Mouse (Mus musculus): ENCODE data around the gene Tspan31. TPM values are rescaled to one million over a fixed set of nuclear protein-coding genes. Genes with fewer than 3 reads are reported as not detected.
"Not testable (repeated sequence)": the region's sequence is repeated elsewhere in the genome, so short reads cannot be mapped to it uniquely, and the experiment has no call there.

Gene Tspan31
- total and polyA plus RNA-seq, 3 experiments: 57.2 to 63.1 TPM; not detected in 1

- not testable (repeated sequence) for H3K27ac ChIP-seq (ENCODE audit: control insufficient read depth, low read depth, low read length); H3K27me3 ChIP-seq (ENCODE audit: control insufficient read depth in 1 of 2, insufficient read depth in 2 of 2, low read length in 2 of 2); H3K9me3 ChIP-seq (replicated peaks; ENCODE audit: insufficient read depth, low read length); H3K4me3 ChIP-seq (ENCODE audit: control insufficient read depth in 1 of 2, insufficient read depth in 1 of 2, low read depth in 2 of 2, low read length in 2 of 2); H3K4me1 ChIP-seq (ENCODE audit: control insufficient read depth in 1 of 2, insufficient read depth in 2 of 2, low read length in 2 of 2); H3K36me3 ChIP-seq (ENCODE audit: control insufficient read depth in 1 of 2, insufficient read depth in 2 of 2, low read length in 2 of 2); H3K9ac ChIP-seq (ENCODE audit: control insufficient read depth, low read depth, low read length, poor library complexity, severe bottlenecking)
- H3K79me2 ChIP-seq (ENCODE audit: control insufficient read depth, insufficient read depth, low read length, poor library complexity): peaks cover 14% of the 10 kb centered on the region
- peak; percentile 35 for DNase-seq (ENCODE audit: low read depth, low spot score)
- TF ChIP-seq TBP (IDR thresholded peaks at IDR 0.05; ENCODE audit: low read depth, low read length): peak; percentile 90
These were observed 2.9 kb upstream of the Tspan31 start for GRCm38 (mm10) chr10:127072969-127073368.

DNA sequence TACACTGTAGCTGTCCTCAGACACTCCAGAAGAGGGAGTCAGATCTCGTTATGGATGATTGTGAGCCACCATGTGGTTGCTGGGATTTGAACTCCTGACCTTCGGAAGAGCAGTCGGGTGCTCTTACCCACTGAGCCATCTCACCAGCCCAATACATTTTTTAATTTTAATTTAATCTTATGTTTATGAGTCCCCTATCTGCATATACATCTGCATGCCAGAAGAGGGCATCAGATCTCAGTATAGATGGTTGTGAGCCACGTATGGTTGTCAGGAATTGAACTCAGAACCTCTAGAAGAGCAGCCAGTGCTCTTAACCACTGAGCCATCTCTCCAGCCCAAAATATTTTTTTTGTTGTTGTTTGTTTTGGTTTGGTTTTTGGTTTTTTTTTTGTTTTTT, 2.2 kb upstream of the Tspan31 start:
- H3K9ac ChIP-seq (ENCODE audit: control insufficient read depth, low read depth, low read length, poor library complexity, severe bottlenecking); H3K4me3 ChIP-seq (ENCODE audit: control insufficient read depth in 1 of 2, insufficient read depth in 1 of 2, low read depth in 2 of 2, low read length in 2 of 2); H3K27ac ChIP-seq (ENCODE audit: control insufficient read depth, low read depth, low read length); H3K4me1 ChIP-seq (ENCODE audit: control insufficient read depth in 1 of 2, insufficient read depth in 2 of 2, low read length in 2 of 2); DNase-seq (ENCODE audit: low read depth, low spot score); H3K9me3 ChIP-seq (replicated peaks; ENCODE audit: insufficient read depth, low read length); H3K27me3 ChIP-seq (ENCODE audit: control insufficient read depth in 1 of 2, insufficient read depth in 2 of 2, low read length in 2 of 2): not testable (repeated sequence)
- TF ChIP-seq TBP (IDR thresholded peaks at IDR 0.05; ENCODE audit: low read depth, low read length) (peak; percentile 88), CTCF (IDR thresholded peaks at IDR 0.05 in 2 of 3, conservative IDR thresholded peaks at IDR 0.05 in 1 of 3; ENCODE audit: control insufficient read depth in 1 of 3, insufficient read depth in 1 of 3, low read depth in 2 of 3, low read length in 3 of 3, poor library complexity in 1 of 3, severe bottlenecking in 1 of 3) (peak in 2 of 3 experiments; percentile 5 to 31; a peak in 2 of 6 replicates)
- Histone ChIP-seq H3K79me2 (ENCODE audit: control insufficient read depth, insufficient read depth, low read length, poor library complexity) (peaks cover 15% of the 10 kb centered on the region), H3K36me3 (ENCODE audit: control insufficient read depth in 1 of 2, insufficient read depth in 2 of 2, low read length in 2 of 2) (peaks cover 1 to 15% of the 10 kb centered on the region in 2 experiments; a peak in 3 of 4 replicates)

GRCm38 (mm10) chr10:127071203-127071602, 1.1 kb upstream of the Tspan31 start:
- Histone ChIP-seq H3K36me3 (ENCODE audit: control insufficient read depth in 1 of 2, insufficient read depth in 2 of 2, low read length in 2 of 2) (peaks cover 2 to 21% of the 10 kb centered on the region in 2 experiments; a peak in 3 of 4 replicates), H3K4me3 (ENCODE audit: control insufficient read depth in 1 of 2, insufficient read depth in 1 of 2, low read depth in 2 of 2, low read length in 2 of 2) (peak overlapping the region; percentile 66 to 83), H3K4me1 (ENCODE audit: control insufficient read depth in 1 of 2, insufficient read depth in 2 of 2, low read length in 2 of 2) (peaks cover 3 to 7% of the 10 kb centered on the region in 2 experiments; a peak in 3 of 4 replicates), H3K27ac (ENCODE audit: control insufficient read depth, low read depth, low read length) (peak overlapping the region; percentile 81), H3K9ac (ENCODE audit: control insufficient read depth, low read depth, low read length, poor library complexity, severe bottlenecking) (peak overlapping the region; percentile 69), H3K79me2 (ENCODE audit: control insufficient read depth, insufficient read depth, low read length, poor library complexity) (peaks cover 15% of the 10 kb centered on the region), H3K9me3 (replicated peaks; ENCODE audit: insufficient read depth, low read length) (no peaks in the 10 kb centered on the region), H3K27me3 (ENCODE audit: control insufficient read depth in 1 of 2, insufficient read depth in 2 of 2, low read length in 2 of 2) (no peaks in the 10 kb centered on the region)
- TF ChIP-seq NRF1 (IDR thresholded peaks at IDR 0.05; ENCODE audit: insufficient read depth, low read depth, low read length, poor library complexity, severe bottlenecking): no peak
- peak; percentile 89 for TF ChIP-seq TBP (IDR thresholded peaks at IDR 0.05; ENCODE audit: low read depth, low read length)
- peak; percentile 51 for DNase-seq (ENCODE audit: low read depth, low spot score)

GRCm38 (mm10) chr10:127069281-127070189, 529 bp downstream of the Tspan31 start:
- Histone ChIP-seq H3K27me3 (ENCODE audit: control insufficient read depth in 1 of 2, insufficient read depth in 2 of 2, low read length in 2 of 2) (no peaks in the 10 kb centered on the region), H3K79me2 (ENCODE audit: control insufficient read depth, insufficient read depth, low read length, poor library complexity) (peaks cover 25% of the 10 kb centered on the region), H3K4me3 (ENCODE audit: control insufficient read depth in 1 of 2, insufficient read depth in 1 of 2, low read depth in 2 of 2, low read length in 2 of 2) (peak overlapping the region; percentile 89 to 93), H3K4me1 (ENCODE audit: control insufficient read depth in 1 of 2, insufficient read depth in 2 of 2, low read length in 2 of 2) (peaks cover 3 to 17% of the 10 kb centered on the region in 2 experiments), H3K9ac (ENCODE audit: control insufficient read depth, low read depth, low read length, poor library complexity, severe bottlenecking) (peak overlapping the region; percentile 90), H3K36me3 (ENCODE audit: control insufficient read depth in 1 of 2, insufficient read depth in 2 of 2, low read length in 2 of 2) (peaks cover 14 to 34% of the 10 kb centered on the region in 2 experiments), H3K9me3 (replicated peaks; ENCODE audit: insufficient read depth, low read length) (no peaks in the 10 kb centered on the region), H3K27ac (ENCODE audit: control insufficient read depth, low read depth, low read length) (peak overlapping the region; percentile 80)
- peak; percentile 69 for DNase-seq (ENCODE audit: low read depth, low spot score)
- TF ChIP-seq NRF1 (IDR thresholded peaks at IDR 0.05; ENCODE audit: insufficient read depth, low read depth, low read length, poor library complexity, severe bottlenecking) (no peak), NELFE (IDR thresholded peaks at IDR 0.05; ENCODE audit: low read depth, low read length) (no peak), JUND (IDR thresholded peaks at IDR 0.05; ENCODE audit: low read depth, low read length) (no peak), GATA1 (IDR thresholded peaks at IDR 0.05; ENCODE audit: low read depth, low read length) (no peak), RAD21 (IDR thresholded peaks at IDR 0.05; ENCODE audit: low read depth, low read length) (no peak), MYC (IDR thresholded peaks at IDR 0.05; ENCODE audit: low read depth, low read length) (no peak), SIN3A (IDR thresholded peaks at IDR 0.05; ENCODE audit: low read length) (0 out of 2 replicates have a peak, but pooled peaks have one; percentile 11), SMC3 (IDR thresholded peaks at IDR 0.05; ENCODE audit: low read depth, low read length) (no peak), CTCF (IDR thresholded peaks at IDR 0.05 in 2 of 3, conservative IDR thresholded peaks at IDR 0.05 in 1 of 3; ENCODE audit: control insufficient read depth in 1 of 3, insufficient read depth in 1 of 3, low read depth in 2 of 3, low read length in 3 of 3, poor library complexity in 1 of 3, severe bottlenecking in 1 of 3) (no peak), MXI1 (IDR thresholded peaks at IDR 0.05; ENCODE audit: low read depth, low read length) (peak; percentile 34), MAFK (IDR thresholded peaks at IDR 0.05; ENCODE audit: borderline replicate concordance, low read depth, low read length) (no peak), MAZ (IDR thresholded peaks at IDR 0.05; ENCODE audit: low read depth, low read length) (no peak), TBP (IDR thresholded peaks at IDR 0.05; ENCODE audit: low read depth, low read length) (no peak), TAL1 (IDR thresholded peaks at IDR 0.05; ENCODE audit: low read length) (no peak), POLR2A (IDR thresholded peaks at IDR 0.05; ENCODE audit: control insufficient read depth in 1 of 2, insufficient read depth in 1 of 2, low read depth in 1 of 2, low read length in 2 of 2, poor library complexity in 1 of 2) (peak in 1 of 2 experiments; percentile 17; a peak in 1 of 4 replicates), POLR2AphosphoS2 (IDR thresholded peaks at IDR 0.05; ENCODE audit: low read length) (no peak), ELF1 (IDR thresholded peaks at IDR 0.05; ENCODE audit: low read depth, low read length) (no peak)
